ENCODE assay signal across 8 mouse cellular contexts in the genomic region with DNA sequence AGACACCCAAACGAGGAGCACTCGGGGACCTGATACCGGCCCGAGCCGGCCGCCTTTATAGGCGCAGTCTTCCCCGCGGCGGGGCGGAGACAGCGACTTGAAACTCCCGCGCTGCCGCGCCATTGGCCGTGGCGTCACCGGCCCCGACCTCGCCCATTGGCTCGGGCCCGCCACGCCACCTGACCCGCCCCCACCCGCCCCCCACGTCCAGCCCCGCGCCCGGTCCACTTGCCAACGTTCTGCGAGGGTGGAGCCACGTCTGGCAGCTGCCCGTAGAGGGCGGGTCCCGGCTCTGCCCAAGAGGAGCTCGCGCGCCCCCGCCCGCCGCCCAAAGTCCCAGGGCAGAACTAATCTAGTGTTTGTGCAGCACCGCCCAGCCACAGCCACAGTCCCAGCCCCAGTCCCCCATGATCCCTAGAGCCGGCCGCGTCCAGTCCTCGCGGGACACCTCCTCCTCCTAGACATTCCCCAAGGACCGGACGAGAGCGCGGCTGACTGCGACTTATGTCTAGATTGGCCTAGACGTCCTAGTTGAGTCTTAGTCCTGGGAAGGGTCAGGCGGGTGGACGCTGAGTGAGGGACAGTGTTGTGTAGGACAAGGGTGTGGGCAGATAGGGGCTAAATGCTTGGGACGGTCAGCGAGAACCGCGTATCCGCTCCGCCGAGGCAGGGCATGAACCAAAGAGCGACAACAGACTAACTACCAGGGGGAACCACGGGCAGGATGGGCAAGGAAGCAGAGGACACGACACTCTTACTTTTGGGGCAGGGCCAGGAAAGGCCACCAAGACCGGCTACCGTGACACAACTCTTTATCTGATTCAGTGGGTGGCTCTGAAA. TPM values are rescaled to one million over a fixed set of nuclear protein-coding genes. Genes with fewer than 3 reads are reported as not detected.
DNase-seq lines count a peak whose midpoint lies in the region; ATAC-seq lines count a peak whose summit lies in the region.
"Not testable (repeated sequence)": the region's sequence is repeated elsewhere in the genome, so short reads cannot be mapped to it uniquely, and the experiment has no call there.

TSS of gene Hist2h3c2 (minus strand) at position 174 of the 840 bp plus-strand sequence.

- H3K4me2 ChIP-seq in forebrain, embryonic 13.5 days: peak within 1 kb of the TSS; percentile 64
- H3K4me2 ChIP-seq in heart, embryonic 16.5 days (ENCODE audit: low read depth, low read length): peak within 1 kb of the TSS; percentile 64
- peak within 1 kb of the TSS; percentile 43 for H3K4me2 ChIP-seq in limb, embryonic 15.5 days
- peak within 1 kb of the TSS; percentile 57 for H3K4me2 ChIP-seq in midbrain, embryonic 12.5 days (replicated peaks)

- peak within 1 kb of the TSS; percentile 81 for H3K27ac ChIP-seq in forebrain, embryonic 13.5 days
- peak within 1 kb of the TSS; percentile 77 for H3K27ac ChIP-seq in heart, embryonic 16.5 days (ENCODE audit: low read length)
- peak within 1 kb of the TSS; percentile 83 for H3K27ac ChIP-seq in limb, embryonic 15.5 days
- H3K27ac ChIP-seq in midbrain, embryonic 12.5 days (replicated peaks): peak within 1 kb of the TSS; percentile 79

- H3K9ac ChIP-seq in forebrain, embryonic 13.5 days: peak within 1 kb of the TSS; percentile 78
- peak within 1 kb of the TSS; percentile 71 for H3K9ac ChIP-seq in heart, embryonic 16.5 days (ENCODE audit: low read length)
- peak within 1 kb of the TSS; percentile 26; the same call in 1 of the 2 replicates for H3K9ac ChIP-seq in limb, embryonic 15.5 days
- H3K9ac ChIP-seq in midbrain, embryonic 12.5 days (replicated peaks): peak within 1 kb of the TSS; percentile 60

- H3K9me3 ChIP-seq in forebrain, embryonic 13.5 days (replicated peaks); heart, embryonic 16.5 days (replicated peaks; ENCODE audit: control insufficient read depth, low read length); limb, embryonic 15.5 days; midbrain, embryonic 12.5 days: not testable (repeated sequence)

- WGBS in forebrain, embryonic 13.5 days: 0% methylated on average over 9 of the region's 68 CpGs
- WGBS in heart, embryonic 16.5 days: 0% methylated on average over 10 of the region's 68 CpGs
- 4% methylated on average over 11 of the region's 68 CpGs for WGBS in limb, embryonic 15.5 days
- under 1% methylated on average over 11 of the region's 68 CpGs for WGBS in midbrain, embryonic 12.5 days

- H3K4me3 ChIP-seq in forebrain, embryonic 13.5 days: peak within 1 kb of the TSS; percentile 48
- H3K4me3 ChIP-seq in heart, embryonic 16.5 days (ENCODE audit: low read length): peak within 1 kb of the TSS; percentile 56
- peak within 1 kb of the TSS; percentile 39 for H3K4me3 ChIP-seq in limb, embryonic 15.5 days
- peak within 1 kb of the TSS; percentile 47 for H3K4me3 ChIP-seq in midbrain, embryonic 12.5 days

- H3K4me1 ChIP-seq in forebrain, embryonic 13.5 days: peaks cover 33% of the 10 kb centered on the region
- H3K4me1 ChIP-seq in heart, embryonic 16.5 days (ENCODE audit: control insufficient read depth, insufficient read depth, low read length): peaks cover 17% of the 10 kb centered on the region
- peaks cover 20% of the 10 kb centered on the region for H3K4me1 ChIP-seq in limb, embryonic 15.5 days
- peaks cover 23% of the 10 kb centered on the region for H3K4me1 ChIP-seq in midbrain, embryonic 12.5 days

- not testable (repeated sequence) for H3K27me3 ChIP-seq in forebrain, embryonic 13.5 days; heart, embryonic 16.5 days (ENCODE audit: control insufficient read depth, insufficient read depth, low read length); limb, embryonic 15.5 days; midbrain, embryonic 12.5 days

- peak; percentile 38 for DNase-seq in cerebellum, adult 11 months
- peak; percentile 48 for DNase-seq in kidney, adult 9 months
- DNase-seq in spleen, adult 18-20 months: peak; percentile 19 to 60

- H3K36me3 ChIP-seq in forebrain, embryonic 13.5 days (ENCODE audit: poor library complexity, severe bottlenecking); heart, embryonic 16.5 days (ENCODE audit: control insufficient read depth, insufficient read depth); limb, embryonic 15.5 days; midbrain, embryonic 12.5 days: not testable (repeated sequence)

- peak; percentile 64 for ATAC-seq in CD4-positive, CD25-positive, alpha-beta regulatory T cell, adult 4 months
- peak; percentile 90 for ATAC-seq in forebrain, embryonic 13.5 days
- ATAC-seq in heart, embryonic 16.5 days (replicated peaks; ENCODE audit: extremely low read depth, insufficient read depth, low FRiP score): peak; percentile 90
- peak; percentile 93 for ATAC-seq in limb, embryonic 15.5 days (ENCODE audit: insufficient number of reproducible peaks, low FRiP score, low TSS enrichment, low read depth)
- peak; percentile 95 for ATAC-seq in midbrain, embryonic 12.5 days (ENCODE audit: low FRiP score, low read depth)

RNA-seq across cellular contexts. Expression of gene Hist2h3c2, which starts in this region (rescaled TPM):
- polyA plus RNA-seq in CD4-positive, CD25-positive, alpha-beta regulatory T cell, adult 4 months (2017; shearing (Covaris generic)): not detected
- 14.7 and 15.0 TPM in 2 replicates for polyA plus RNA-seq in forebrain, embryonic 13.5 days (2015; fragmentation: Nextera tagmentation; extraction: Ambion mirVana)
- 2.7 and 3.8 TPM in 2 replicates for polyA plus RNA-seq in heart, embryonic 16.5 days (2015; fragmentation: Nextera tagmentation; extraction: Ambion mirVana)
- 3.5 and 4.1 TPM in 2 replicates for polyA plus RNA-seq in limb, embryonic 15.5 days (2015; fragmentation: Nextera tagmentation; extraction: Ambion mirVana)
- polyA plus RNA-seq in midbrain, embryonic 12.5 days (2016; fragmentation: Nextera tagmentation; extraction: Ambion mirVana): 9.8 and 14.7 TPM in 2 replicates

Comparison
In these comparisons a context has a peak if more than half of its experiments do, and no peak if none do; other contexts are left out.
1. Peak in every context shown above with its lines: DNase-seq, ATAC-seq, H3K4me3 ChIP-seq and H3K27ac ChIP-seq.
2. Peak in ATAC-seq in CD4-positive, CD25-positive, alpha-beta regulatory T cell, adult 4 months; RNA of the gene not detected or under 1 TPM.
3. H3K9ac ChIP-seq: peak in every context shown above with its lines; median percentile 78 in forebrain, embryonic 13.5 days; 71 in heart, embryonic 16.5 days; 60 in midbrain, embryonic 12.5 days; 26 in limb, embryonic 15.5 days.